In the genomic region with DNA sequence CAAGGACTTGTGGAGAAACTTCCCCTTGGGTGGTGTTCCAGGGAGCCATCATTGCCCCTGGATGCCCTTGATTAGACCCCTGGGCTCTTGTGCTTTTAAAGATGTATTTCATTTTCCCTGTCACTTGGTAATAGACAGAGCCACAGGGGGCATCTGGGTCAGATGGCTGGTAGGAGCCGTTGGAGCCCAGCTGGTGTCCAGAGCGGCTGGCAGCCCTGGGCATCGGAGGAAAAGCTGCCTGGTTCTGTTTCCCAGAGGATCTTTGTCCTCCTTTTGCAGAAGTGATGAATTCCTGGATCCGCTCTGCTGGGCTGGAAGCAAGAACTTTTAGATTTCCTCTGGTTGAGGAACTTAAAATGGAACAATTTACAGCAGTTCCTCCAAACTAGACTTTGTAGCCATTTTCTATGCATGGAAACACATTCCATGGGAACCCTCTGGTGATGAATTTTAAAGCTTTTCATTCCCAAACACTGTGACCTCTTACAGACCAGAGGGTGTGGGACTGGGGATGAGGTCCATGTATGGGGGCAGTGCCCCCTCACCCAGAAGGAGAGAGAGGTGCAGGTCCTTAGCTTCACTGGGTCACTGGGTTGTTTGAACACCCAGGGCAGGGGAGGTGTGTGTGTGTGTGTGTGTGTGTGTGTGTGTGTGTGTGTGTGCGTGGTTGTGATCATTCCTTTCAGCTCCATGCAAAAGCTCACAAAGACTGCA, we compare ENCODE assay signal across 15 mouse cellular contexts. TPM values are rescaled to one million over a fixed set of nuclear protein-coding genes. Genes with fewer than 3 reads are reported as not detected.
DNase-seq lines count a peak whose midpoint lies in the region; ATAC-seq and TF ChIP-seq lines count a peak whose summit lies in the region.
"Had no signal": no experiment of that assay in that cellular context is flagged by ENCODE, and none has a peak within 500 bp of the region (broad histone marks: within the 10 kb centered on the region; RNA-seq: fewer than 3 reads in every experiment).

No protein-coding gene starts in this region.

- DNase-seq in left cerebral cortex, adult 2 months (ENCODE audit: extremely low spot score in 1 of 2, low spot score in 2 of 2): no peak
- no peak for DNase-seq in left cerebral cortex, adult 9 months (ENCODE audit: low spot score in 2 of 2)
- DNase-seq in retina, postnatal 1 day: peak; percentile 87
- DNase-seq in gastrocnemius, postnatal 14 days: no peak
- no peak for DNase-seq in ovary, postnatal 36 days (ENCODE audit: low spot score)
- no peak for DNase-seq in left cerebral cortex, postnatal 36 days (ENCODE audit: low spot score in 2 of 2)
- DNase-seq: adrenal gland, postnatal 25 days; kidney, postnatal 36 days; lung, adult 18-20 months; thymus, postnatal 4 days had no signal

- H3K4me1 ChIP-seq in forebrain, embryonic 16.5 days (replicated peaks; ENCODE audit: control insufficient read depth, insufficient read depth, low read length): no peaks in the 10 kb centered on the region
- peaks cover 25% of the 10 kb centered on the region for H3K4me1 ChIP-seq in midbrain, embryonic 13.5 days (replicated peaks)
- H3K4me1 ChIP-seq: heart, embryonic 12.5 days; intestine, embryonic 15.5 days; megakaryocyte, embryonic 14.5 days had no signal

- H3K4me3 ChIP-seq in left cerebral cortex, adult 2 months: no peak overlapping the region
- H3K4me3 ChIP-seq in forebrain, embryonic 16.5 days (replicated peaks; ENCODE audit: low read length): no peak overlapping the region
- H3K4me3 ChIP-seq in midbrain, embryonic 13.5 days (replicated peaks): no peak overlapping the region
- H3K4me3 ChIP-seq: heart, embryonic 12.5 days; intestine, embryonic 15.5 days; megakaryocyte, embryonic 14.5 days had no signal

- 66% methylated on average over 5 of the region's 5 CpGs for WGBS in forebrain, embryonic 16.5 days
- 40% methylated on average over 5 of the region's 5 CpGs for WGBS in midbrain, embryonic 13.5 days

- H3K27me3 ChIP-seq in forebrain, embryonic 16.5 days (replicated peaks; ENCODE audit: control insufficient read depth, insufficient read depth, low read length): no peaks in the 10 kb centered on the region
- no peaks in the 10 kb centered on the region for H3K27me3 ChIP-seq in midbrain, embryonic 13.5 days
- H3K27me3 ChIP-seq: heart, embryonic 12.5 days; intestine, embryonic 15.5 days; megakaryocyte, embryonic 14.5 days had no signal

- no peak overlapping the region for H3K4me2 ChIP-seq in forebrain, embryonic 16.5 days (ENCODE audit: low read length)
- H3K4me2 ChIP-seq in midbrain, embryonic 13.5 days (replicated peaks): no peak overlapping the region
- H3K4me2 ChIP-seq: heart, embryonic 12.5 days; intestine, embryonic 15.5 days had no signal

- peak overlapping the region; percentile 55 for H3K27ac ChIP-seq in left cerebral cortex, adult 2 months
- H3K27ac ChIP-seq in forebrain, embryonic 16.5 days (ENCODE audit: low read length): no peak overlapping the region
- H3K27ac ChIP-seq in midbrain, embryonic 13.5 days: peak overlapping the region; percentile 53
- H3K27ac ChIP-seq: intestine, embryonic 15.5 days had no signal

- TF ChIP-seq CTCF in left cerebral cortex, adult 2 months (IDR thresholded peaks at IDR 0.05): no peak

- intact Hi-C loops in left cerebral cortex, adult 2 months (cut with DNase I): no loop called here
- intact Hi-C loops in gastrocnemius, postnatal 14 days (cut with DNase I; ENCODE audit: low total_unique reads): no loop called here
- intact Hi-C loops in left cerebral cortex, postnatal 36 days (cut with DNase I): no loop called here

- no peaks in the 10 kb centered on the region for H3K9me3 ChIP-seq in forebrain, embryonic 16.5 days (ENCODE audit: control insufficient read depth, low read length)
- H3K9me3 ChIP-seq in midbrain, embryonic 13.5 days: no peaks in the 10 kb centered on the region
- H3K9me3 ChIP-seq: heart, embryonic 12.5 days; intestine, embryonic 15.5 days had no signal

- peaks cover 3% of the 10 kb centered on the region for H3K36me3 ChIP-seq in forebrain, embryonic 16.5 days (ENCODE audit: control insufficient read depth, insufficient read depth)
- peaks cover 10% of the 10 kb centered on the region for H3K36me3 ChIP-seq in midbrain, embryonic 13.5 days
- H3K36me3 ChIP-seq: heart, embryonic 12.5 days; intestine, embryonic 15.5 days had no signal

- H3K9ac ChIP-seq in forebrain, embryonic 16.5 days (replicated peaks; ENCODE audit: low read depth, low read length): no peak overlapping the region
- no peak overlapping the region for H3K9ac ChIP-seq in midbrain, embryonic 13.5 days (replicated peaks)
- H3K9ac ChIP-seq: heart, embryonic 12.5 days; intestine, embryonic 15.5 days had no signal

- peak; percentile 29 for ATAC-seq in forebrain, embryonic 16.5 days
- no peak for ATAC-seq in midbrain, embryonic 13.5 days
- ATAC-seq: intestine, embryonic 15.5 days had no signal

RNA-seq across cellular contexts. Expression of a gene that starts 20.3 kb away (rescaled TPM):
- 100 to 1,000 TPM; 261 to 283 TPM for total RNA-seq in left cerebral cortex, adult 2 months (2021)
- polyA plus RNA-seq in forebrain, embryonic 16.5 days (2015; fragmentation: Nextera tagmentation; extraction: Ambion mirVana): 161 and 176 TPM in 2 replicates
- polyA plus RNA-seq in midbrain, embryonic 13.5 days (2015; fragmentation: Nextera tagmentation; extraction: Ambion mirVana): 157 and 161 TPM in 2 replicates
- total RNA-seq in gastrocnemius, postnatal 14 days (2021): under 1 TPM; 0.27 to 0.39 TPM
- total RNA-seq in left cerebral cortex, postnatal 36 days (2021): 100 to 1,000 TPM; 245 to 264 TPM
- total RNA-seq: adrenal gland, postnatal 25 days had no signal

Comparison
In these comparisons a context has a peak if more than half of its experiments do, and no peak if none do; other contexts are left out.
1. RNA of a gene that starts 20.3 kb away (total RNA-seq): 261 to 283 TPM in left cerebral cortex, adult 2 months and 245 to 264 TPM in left cerebral cortex, postnatal 36 days; 0.27 to 0.39 TPM in gastrocnemius, postnatal 14 days; every median in the first group is over 100 times any median in the second.